Mouse (Mus musculus): ENCODE measurements around the gene Cyb5r2.

The Cyb5r2 gene

GRCm38 (mm10) chr7:107757308-107758151, at the start of gene Cyb5r2:
Cyb5r2 (minus strand) TSS chr7:107758032.
- no peak for DNase-seq (ENCODE audit: low read depth)

DNA sequence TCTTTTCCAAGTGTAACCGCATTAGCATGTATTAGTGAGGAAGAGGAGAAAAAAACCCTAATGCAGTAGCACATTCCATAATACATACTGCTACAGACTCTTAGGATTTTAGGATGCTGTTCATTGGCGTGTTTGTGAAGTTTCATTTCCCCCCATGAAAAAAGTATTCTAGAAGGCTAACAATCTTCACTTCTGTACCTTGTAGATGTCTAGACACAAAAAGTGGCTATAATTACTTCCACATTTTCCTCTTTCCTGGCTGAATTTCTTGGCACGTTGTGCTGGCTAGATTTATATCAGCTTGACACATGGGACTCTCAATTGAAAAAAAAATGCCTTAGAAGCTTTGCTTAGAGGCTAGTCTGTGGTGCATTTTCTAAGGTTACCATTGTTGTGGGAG, 44.3 kb upstream of the Cyb5r2 start:
- no peak for DNase-seq (ENCODE audit: low read depth)

DNA sequence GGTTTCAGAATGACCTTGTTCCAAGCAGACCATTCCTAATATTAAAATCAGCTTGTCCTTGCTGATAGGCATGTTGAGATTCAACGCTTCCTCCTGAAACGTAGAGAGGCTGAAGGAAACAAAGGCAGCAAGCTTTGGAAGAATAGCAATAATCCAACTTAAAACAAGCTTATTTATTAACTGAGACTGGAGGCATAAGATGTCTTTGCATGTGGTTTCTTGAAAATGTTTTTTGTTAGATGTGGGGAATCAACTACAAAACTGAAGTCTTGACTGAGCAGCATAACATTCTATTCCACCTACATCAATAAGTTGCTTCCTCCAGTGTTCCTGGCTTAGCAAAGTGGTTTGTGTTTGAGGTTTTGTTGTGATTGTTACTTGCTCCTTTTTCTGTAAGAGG, 43.3 kb upstream of the Cyb5r2 start, which contains the start of gene Ovch2:
Ovch2 (minus strand) TSS at position 101 of the 400 bp plus-strand sequence.
- DNase-seq (ENCODE audit: low read depth), result no peak

DNA sequence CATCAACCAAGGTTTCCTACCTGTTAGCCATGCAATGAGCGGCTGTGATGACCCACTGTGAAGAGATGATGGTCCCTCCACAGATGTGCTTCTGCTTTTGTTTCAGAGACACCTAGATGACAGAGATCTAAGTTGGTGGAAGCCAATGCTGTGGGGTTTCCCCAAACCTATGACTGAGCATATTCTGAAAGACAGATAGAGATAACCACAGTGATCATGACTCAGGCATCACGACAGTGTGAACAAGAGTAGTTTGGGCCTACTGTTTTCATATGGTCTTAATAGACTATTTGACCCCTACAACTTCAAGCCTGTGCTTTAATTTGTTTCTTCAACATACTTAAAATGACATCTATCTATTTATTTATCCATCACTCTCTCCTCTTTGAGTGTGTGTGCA, 38.7 kb upstream of the Cyb5r2 start:
- DNase-seq (ENCODE audit: low read depth), result no peak

DNA sequence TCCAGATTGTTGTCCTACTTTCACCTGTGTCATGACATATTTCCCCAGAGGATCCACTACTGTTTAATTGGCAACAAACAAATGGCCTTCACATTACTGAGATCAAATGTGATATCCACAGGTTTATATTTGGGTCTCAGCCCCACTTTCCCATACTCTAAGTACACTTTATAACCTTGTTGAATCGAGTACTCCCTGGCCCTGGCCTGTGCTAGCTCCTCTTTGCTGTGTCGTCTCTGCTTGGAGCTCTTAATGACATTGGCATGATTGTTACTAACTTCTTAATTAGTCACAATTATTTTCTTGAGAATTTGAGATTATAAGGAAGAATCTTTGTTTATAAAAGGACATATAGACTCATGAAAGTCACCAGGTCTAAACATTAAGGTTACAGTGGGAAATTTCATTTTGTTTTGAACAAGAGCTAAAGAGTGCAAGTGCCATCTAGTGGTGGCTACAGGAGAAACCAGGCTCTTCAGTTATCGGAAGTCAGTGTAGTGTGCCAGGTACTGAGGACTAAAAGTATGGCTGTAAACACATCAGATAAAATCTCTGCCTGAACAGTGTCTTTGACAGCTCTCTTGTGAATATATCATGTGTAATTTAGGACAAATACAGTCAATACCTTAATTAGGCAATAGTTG, 30.3 kb upstream of the Cyb5r2 start:
- DNase-seq (ENCODE audit: low read depth), result peak; percentile 29

GRCm38 (mm10) chr7:107779611-107780010, 21.8 kb upstream of the Cyb5r2 start:
- DNase-seq (ENCODE audit: low read depth), result peak; percentile 6

- no peak for DNase-seq (ENCODE audit: low read depth)
These were observed 20.4 kb upstream of the Cyb5r2 start for GRCm38 (mm10) chr7:107778216-107778615.

DNA sequence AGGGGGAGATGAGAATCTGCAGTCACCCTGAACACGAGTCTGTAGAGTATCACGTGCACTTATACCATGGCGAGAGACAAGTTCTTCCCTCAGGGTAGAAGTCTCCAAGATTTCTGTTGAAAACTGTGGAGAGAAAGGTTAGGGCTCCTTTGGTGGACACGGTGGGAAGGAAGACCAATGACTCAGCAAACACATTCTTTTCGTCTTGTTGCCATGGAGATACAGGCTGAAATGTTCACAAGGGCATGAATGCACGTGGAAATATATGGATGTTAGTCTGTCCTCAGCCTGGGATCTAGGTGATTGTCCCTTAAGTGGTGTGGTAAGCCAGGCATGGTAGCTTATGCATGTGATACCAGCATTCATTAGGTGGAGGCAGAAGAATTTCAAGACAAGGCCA, 13.0 kb upstream of the Cyb5r2 start:
- DNase-seq (ENCODE audit: low read depth), result no peak

- no peak for DNase-seq (ENCODE audit: low read depth)
These were observed 1.1 kb downstream of the Cyb5r2 start for GRCm38 (mm10) chr7:107756748-107757147.

DNA sequence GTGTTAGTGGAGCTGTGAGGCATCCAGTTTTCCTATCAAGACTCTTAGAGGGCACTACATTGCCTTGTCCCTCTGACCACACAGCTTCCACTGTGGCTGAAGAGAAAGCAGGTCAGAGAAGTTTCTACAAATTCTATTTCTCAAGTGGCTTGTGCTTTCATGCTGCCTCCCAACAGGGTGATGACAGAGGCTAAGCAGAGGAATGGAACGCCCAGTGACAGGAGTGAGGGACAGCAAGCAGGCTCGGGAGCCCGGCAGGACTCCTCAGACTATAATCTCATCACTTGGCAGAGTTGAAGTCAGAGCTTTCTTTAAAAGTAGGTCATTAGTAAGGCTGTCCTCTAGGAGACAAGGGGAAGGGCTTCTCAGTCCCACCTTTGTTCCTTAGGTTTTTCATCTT, 1.9 kb downstream of the Cyb5r2 start:
- no peak for DNase-seq (ENCODE audit: low read depth)

DNA sequence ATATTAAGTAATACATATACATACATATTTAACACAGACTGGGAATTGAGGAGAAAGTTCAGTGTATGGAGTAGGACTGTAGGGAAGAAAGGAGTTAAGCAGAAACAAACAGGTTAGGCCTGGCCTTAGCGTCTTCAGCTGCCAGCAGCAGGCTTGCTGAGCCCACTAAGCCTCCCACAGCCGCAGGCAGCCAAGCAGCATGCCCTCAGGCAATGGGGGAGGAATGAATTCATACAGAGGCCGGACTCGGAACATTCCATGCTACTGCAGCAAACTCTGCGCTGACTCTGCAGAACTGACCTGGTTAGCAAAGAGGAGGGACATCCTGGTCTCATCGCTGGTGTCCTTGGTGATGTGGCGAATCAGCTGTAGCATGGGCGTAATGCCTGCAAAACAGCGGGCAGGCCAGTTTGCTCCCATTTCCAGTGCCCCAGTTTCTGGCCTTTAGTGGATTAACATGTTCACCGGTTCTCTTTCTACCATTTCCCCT, 5.8 kb downstream of the Cyb5r2 start:
- DNase-seq (ENCODE audit: low read depth), result no peak

DNA sequence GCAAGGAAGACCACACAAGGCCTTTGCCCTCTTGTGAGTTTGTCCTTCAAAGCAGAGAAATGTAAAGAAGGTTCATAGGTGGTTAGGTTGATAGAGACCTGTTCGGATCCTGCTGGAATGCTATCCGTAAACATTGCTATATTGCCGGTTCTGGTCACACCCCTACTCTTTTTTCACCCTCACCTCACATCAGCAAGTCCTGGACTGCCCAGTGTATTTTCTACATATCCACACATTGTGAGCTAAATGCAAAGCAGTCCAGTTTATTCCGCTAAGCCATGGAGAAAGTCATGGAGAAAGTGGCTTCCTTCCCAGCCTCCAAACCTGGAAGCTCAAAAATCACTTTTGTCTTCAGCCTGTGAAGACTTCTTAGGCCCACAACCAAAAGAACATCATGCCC, 8.1 kb downstream of the Cyb5r2 start:
- no peak for DNase-seq (ENCODE audit: low read depth)

GRCm38 (mm10) chr7:107749270-107749669, 8.6 kb downstream of the Cyb5r2 start:
- DNase-seq (ENCODE audit: low read depth), result peak; percentile 49

- DNase-seq (ENCODE audit: low read depth), result peak; percentile 55
These were observed 9.9 kb downstream of the Cyb5r2 start for GRCm38 (mm10) chr7:107747954-107748353.

DNA sequence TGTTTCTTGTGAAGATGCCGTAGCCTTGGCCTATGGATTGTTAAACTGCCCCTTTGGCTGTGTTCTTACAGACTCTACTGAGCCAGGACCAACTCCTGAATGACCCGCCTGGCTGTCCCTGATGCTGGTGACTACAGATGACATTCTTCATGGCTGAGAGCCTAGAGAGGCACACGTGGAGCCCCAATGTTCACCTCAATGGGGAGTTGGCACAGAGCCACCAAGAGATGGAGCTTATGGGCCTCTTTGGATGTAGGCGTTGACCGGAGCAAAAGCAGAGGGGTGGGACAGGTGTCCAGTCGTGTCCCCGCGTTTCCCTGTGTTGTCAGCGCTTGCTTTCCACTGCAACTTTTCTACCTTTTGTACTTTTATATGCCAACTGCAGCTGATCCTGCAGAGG, 10.4 kb downstream of the Cyb5r2 start:
- DNase-seq (ENCODE audit: low read depth), result no peak

- no peak for DNase-seq (ENCODE audit: low read depth)
These were observed 11.8 kb downstream of the Cyb5r2 start for GRCm38 (mm10) chr7:107746036-107746435.

GRCm38 (mm10) chr7:107745111-107745510, 12.7 kb downstream of the Cyb5r2 start:
- no peak for DNase-seq (ENCODE audit: low read depth)

DNA sequence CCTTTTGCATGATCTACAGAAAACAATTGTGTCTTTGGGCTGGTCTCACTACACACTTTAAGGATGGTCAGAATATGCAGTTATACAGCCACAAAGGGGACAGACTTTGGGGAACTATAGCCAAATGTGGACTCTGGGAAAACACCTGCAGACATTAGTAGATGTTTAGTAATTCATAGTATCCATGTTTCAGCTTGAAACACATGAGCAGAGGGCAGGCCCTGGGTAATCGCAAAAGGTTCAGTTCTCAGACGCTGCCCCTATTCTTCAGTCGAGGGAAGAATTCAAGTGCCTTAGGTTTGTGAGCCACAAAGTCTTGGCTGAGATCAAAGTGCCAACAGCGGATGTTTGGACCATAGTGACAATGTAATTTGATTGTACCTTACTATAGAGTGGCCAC, 13.4 kb downstream of the Cyb5r2 start:
- DNase-seq (ENCODE audit: low read depth), result no peak

DNA sequence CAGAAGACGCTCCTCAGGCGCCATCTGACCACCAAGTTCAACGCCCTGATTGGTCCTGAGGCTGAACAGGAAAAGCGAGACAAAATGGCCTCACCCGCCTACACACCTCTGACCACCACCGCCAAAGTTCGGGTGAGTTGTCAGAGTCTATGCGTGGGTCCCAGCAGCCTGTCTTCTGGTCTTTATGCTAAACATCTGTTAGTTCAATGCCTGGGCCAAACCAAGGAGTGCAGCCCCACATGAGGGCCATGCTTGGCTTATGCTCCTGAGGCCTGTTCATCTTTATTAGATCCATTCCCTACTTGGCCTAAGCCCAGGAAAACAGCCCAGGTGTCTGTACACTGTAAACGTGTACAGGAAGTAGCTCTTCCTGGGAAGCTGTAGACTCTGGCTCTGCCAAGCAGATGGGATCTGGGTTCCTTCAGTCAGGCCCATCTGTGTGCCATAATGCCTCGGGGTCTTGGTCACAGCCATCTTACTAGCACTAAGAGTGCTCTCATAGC, 14.8 kb downstream of the Cyb5r2 start:
- DNase-seq (ENCODE audit: low read depth), result no peak

DNA sequence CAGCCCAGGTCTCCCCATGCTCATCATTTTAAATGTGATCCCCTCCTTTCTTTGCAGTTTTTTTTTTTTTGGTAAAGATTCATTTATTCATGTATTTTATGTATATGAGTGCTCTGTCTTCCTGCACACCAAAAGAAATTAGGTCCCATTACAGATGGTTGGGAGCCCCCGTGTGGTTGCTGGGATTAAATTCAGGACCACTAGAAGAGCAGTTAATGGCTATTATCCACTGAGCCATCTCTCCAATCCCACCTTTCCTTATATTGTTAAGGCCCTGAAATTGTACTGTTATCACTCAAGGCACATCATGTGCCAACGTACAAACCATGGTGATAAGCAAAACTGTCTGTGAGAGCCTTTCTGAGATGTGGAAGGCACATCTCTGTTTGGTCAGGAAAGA, 19.1 kb downstream of the Cyb5r2 start:
- DNase-seq (ENCODE audit: low read depth), result peak; percentile 1

DNA sequence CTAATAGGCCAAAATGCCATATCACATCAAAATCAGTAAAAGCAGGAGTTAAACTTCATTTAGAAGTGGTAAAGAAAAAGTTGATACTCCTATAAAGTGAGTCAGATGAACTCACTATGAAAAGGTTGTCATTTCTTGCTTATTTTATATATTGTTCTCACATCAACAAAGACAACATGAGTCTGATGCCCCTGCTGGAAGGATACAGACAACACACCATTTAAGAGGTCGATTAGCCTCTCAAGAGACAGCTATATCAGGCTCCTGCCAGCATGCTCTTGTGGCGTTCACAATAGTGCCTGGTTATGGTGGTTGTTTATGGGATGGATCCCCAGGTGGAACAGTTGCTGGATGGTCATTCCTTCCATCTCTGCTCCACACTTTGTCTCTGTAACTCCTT, 24.7 kb downstream of the Cyb5r2 start:
- DNase-seq (ENCODE audit: low read depth), result no peak

DNA sequence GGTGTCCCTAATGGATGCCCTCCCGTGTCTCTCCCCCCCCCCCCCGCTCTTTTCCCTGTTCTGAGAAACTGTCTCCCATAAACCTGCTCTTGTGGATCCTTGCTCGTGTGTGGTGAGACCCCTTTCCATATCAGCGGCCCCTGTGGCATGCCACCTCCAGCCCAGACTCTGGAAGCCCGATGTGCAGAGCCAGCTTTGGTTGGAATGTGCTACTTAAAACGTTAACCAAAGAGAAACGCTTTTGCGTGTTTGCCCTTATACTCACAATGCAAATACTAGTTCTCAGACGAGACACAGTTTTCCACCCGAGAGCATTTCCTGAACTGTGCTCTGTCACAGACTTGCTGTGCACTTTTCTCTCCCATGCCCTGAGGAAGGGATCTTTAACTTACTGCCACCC, 27.2 kb downstream of the Cyb5r2 start:
- no peak for DNase-seq (ENCODE audit: low read depth)

GRCm38 (mm10) chr7:107727538-107727937, 30.3 kb downstream of the Cyb5r2 start:
- no peak for DNase-seq (ENCODE audit: low read depth)
